Mouse (Mus musculus): ENCODE results near the gene Fchsd2.

Fchsd2 gene

GRCm38 (mm10) chr7:101317014-101317413 is 224.4 kb downstream of the Fchsd2 start, which contains the start of gene Stard10:
Stard10 (plus strand) TSS chr7:101317086.
- DNase-seq (ENCODE audit: low spot score): no peak

GRCm38 (mm10) chr7:101318848-101319247 is 226.2 kb downstream of the Fchsd2 start:
- no peak for DNase-seq (ENCODE audit: low spot score)

GRCm38 (mm10) chr7:101319796-101320195 is 227.1 kb downstream of the Fchsd2 start:
- DNase-seq (ENCODE audit: low spot score): no peak

DNA sequence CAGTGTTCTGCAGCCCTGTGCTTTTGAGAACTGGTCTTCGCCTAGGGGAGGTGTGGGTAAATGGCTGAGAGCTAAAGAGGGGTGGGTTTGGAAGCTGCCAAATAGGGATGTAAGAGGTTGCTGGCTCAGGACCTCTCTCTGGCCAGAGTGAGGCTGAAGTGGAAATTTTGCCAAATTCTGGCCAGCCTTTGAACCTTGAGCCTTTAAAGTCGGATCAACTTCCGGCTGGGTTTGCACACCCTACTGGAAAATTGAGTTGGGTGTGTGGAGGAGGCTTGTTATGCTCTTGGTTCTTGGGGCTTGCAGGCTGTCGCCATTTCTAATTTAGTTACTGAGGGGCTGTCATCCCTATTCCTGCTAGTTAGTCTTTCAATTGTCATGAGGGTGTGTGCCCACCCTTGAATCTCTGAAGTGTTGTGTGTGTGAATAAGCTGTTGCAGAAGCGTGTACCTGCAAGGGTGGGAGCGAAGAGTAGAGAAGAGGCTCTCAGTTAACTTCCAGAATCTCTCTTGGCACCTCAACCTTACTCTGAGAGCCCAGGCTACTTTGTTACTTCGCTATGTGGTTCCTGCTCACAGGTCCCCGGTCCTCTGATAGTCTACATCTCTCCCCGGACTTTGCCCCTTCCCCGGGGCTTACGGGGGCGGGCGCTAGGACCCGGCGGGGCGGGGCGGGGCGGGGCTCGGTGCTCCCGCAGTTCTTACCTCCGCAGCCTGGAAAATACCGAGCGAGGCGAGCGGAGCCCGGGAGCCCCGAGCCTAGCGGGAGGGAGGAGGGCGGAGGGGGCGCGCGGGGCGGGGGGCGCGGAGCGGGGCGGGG is 227.9 kb downstream of the Fchsd2 start:
- DNase-seq (ENCODE audit: low spot score): no peak

- DNase-seq (ENCODE audit: low spot score): no peak
Observed at GRCm38 (mm10) chr7:101321218-101321827, 228.7 kb downstream of the Fchsd2 start.

GRCm38 (mm10) chr7:101323141-101323594 is 230.5 kb downstream of the Fchsd2 start:
- no peak for DNase-seq (ENCODE audit: low spot score)

- DNase-seq (ENCODE audit: low spot score): no peak
Observed at GRCm38 (mm10) chr7:101324142-101324962, 231.7 kb downstream of the Fchsd2 start.

GRCm38 (mm10) chr7:101326006-101326405 is 233.3 kb downstream of the Fchsd2 start:
- no peak for DNase-seq (ENCODE audit: low spot score)

DNA sequence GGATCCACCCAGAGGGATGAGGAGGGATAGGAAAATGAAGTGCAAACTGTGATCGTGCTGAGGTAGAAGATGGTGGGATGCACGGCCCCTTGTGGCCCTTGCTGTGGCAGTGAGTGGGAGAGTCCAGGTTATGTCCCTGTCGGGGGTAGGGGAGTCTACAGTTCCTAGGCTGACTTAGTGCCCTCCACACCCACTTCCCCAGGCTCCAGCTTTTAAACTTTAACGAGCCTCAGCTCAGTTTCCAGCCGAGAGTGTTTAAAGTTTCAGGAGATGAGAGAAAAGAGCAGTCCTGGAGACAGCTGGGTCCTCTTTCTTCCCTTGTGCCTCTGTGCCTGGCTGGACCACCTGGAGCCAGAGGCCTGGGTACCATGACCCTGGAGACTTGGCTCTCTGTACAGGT is 234.6 kb downstream of the Fchsd2 start:
- DNase-seq (ENCODE audit: low spot score): no peak

DNA sequence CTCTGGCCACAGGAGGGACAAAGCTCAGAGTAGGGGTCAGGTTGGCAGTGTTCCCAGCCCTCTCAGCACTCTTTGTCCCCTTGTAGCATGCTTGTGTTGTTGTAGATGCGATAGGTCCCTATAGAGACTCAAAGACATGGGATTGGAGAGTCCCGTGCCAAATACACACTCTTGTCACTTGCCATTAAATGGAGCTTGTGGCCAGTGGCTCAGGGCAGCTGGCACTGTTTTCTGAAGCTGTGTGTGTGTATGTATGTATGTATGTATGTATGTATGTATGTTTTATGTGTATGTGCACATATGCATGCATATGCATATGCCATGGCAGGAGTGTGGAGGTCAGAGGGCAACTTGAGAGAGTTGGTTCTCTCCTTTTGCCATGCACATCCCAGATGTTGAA is 235.1 kb downstream of the Fchsd2 start:
- DNase-seq (ENCODE audit: low spot score): no peak

GRCm38 (mm10) chr7:101328621-101329158 is 236.0 kb downstream of the Fchsd2 start:
- DNase-seq (ENCODE audit: low spot score): no peak

DNA sequence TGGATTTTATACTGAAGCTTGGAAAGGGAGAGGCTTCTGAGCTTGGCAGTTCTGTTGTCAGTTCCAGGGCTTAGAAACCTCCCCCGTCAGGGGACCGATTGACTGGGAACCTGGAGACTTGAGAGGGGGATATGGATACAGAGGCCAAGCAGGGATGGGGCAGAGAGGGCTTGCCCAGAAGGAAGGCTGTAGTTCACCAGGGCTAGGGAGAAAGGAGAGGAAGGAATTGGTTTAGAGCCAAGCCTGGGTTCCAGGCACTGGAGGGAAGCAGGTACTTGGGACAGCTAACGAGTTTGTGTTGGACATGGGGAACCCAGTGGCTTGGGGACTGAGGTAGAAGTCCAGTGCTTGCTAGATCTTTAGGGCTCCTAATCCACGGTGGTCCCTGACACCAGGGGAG is 236.9 kb downstream of the Fchsd2 start:
- no peak for DNase-seq (ENCODE audit: low spot score)

DNA sequence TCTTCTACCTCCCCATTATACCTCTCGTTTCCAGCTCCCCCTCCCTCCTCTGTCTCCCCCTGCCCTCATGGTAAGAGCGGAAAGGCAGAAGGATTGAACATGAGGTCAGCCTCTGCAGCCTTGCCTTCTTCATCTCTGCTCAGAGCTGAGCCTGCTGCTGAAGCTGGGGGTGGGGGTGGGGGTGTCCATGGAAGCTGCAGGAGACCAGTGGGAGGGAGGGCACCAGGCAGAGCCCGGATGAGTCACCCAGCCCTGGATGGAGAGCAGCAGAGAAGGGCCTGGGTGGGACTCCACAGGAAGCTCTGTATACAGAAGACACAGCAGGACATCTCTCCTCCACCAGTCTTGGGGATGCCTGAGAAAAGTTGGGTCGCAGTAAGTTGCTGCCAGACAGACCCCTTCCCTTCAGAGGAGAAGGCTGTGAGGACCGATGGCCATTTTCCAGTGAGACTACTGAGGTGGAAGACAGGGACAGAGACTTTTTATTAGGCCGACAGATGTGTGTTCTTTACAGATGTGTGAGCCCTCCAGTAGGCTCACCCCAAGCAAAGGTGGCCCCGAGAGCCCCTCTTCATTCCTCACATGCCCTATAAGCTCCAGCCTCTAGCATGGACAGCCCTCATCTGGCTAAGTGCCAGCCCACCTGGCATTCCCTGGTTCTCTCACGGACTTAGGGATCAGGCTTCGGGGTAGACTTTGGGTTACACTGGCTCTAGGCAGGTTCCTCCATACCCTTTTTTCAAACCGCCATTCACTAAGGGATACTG is 237.6 kb downstream of the Fchsd2 start:
- DNase-seq (ENCODE audit: low spot score): no peak

DNA sequence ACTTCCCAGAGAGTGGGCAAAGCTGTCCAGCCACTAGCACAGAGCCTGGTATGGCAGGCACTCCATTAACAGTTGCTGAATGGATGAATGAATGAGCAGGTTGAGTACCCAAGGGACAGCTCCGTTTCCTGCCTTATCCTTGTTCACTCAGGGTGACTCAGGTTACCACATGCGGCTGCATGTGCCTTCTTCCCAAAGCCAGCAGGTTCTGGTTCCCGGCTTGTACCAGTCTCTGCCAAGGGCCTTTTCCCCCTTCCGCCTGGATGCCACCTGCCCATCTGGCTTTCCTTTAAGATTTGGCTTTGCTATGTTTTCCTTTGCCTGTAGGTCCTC is 238.1 kb downstream of the Fchsd2 start:
- no peak for DNase-seq (ENCODE audit: low spot score)

DNA sequence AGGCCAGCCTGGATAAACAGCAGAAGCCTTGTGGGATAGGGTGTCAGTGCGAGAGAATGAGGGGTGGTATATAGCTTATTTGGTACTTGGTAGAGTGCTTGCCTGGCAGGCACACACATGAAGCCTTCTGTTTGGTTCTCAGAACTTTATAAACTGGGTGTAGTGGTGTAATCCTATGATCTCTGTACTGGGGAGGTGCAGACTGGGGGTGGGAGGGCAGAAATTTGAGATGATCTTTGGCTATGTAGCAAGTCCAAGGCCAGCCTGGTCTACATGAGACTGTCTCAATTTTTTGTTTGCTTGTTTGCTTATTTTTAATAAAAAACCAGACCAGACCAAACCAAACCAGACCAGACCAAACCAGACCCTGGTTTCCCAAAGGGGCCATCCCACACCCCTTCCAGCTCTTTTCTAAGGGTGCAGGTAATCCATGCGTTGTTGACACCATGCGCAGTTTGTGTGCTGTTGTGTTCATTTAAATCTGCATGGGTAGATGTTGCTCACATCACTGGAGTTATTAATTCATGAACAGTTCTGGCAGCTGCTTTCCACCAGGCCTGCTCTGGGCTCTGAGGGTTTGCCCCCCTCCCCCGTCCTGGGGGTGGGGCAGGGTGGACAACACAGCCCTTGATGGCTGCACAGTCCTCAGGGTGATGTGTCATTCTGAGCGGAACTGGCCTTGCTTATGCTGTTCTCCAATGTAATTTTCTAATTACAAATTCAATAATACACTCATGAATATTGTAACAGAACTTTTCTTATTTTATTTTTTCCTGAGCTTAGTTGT is 239.6 kb downstream of the Fchsd2 start:
- DNase-seq (ENCODE audit: low spot score): no peak
